Mouse (Mus musculus) spleen, adult 18-20 months (tissue): Measurements from ENCODE around the gene Folr1.

Experiments
- DNase-seq, 2 experiments: peaks; one replicate each; pipeline ENCODE4 v3.0.0; 2022; ENCODE audit warnings: mixed read lengths in 2 of 2

The Folr1 gene

DNA sequence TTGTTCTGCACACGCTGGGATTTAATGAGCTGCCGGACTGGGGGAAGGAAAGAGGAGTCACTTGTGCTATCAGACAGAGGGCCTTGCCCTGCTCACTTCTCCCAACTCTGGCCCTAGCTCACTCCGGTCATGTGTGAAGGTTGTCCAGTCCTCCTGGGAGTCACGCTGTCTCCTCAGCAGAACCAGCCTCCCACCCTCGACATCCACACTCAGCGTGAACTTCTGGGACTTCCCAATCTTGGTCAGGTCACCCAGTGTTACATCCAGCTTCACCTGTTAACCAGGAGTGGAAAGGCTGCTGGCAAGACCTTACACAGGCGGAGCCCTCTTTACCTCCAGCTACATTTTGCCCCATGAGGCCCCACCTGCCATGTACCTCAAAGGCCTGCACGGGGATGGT lies 39.2 kb downstream of the Folr1 start:
- DNase-seq = no peak

GRCm38 (mm10) chr7:101830373-101830772 lies 40.2 kb downstream of the Folr1 start:
- no peak for DNase-seq

DNA sequence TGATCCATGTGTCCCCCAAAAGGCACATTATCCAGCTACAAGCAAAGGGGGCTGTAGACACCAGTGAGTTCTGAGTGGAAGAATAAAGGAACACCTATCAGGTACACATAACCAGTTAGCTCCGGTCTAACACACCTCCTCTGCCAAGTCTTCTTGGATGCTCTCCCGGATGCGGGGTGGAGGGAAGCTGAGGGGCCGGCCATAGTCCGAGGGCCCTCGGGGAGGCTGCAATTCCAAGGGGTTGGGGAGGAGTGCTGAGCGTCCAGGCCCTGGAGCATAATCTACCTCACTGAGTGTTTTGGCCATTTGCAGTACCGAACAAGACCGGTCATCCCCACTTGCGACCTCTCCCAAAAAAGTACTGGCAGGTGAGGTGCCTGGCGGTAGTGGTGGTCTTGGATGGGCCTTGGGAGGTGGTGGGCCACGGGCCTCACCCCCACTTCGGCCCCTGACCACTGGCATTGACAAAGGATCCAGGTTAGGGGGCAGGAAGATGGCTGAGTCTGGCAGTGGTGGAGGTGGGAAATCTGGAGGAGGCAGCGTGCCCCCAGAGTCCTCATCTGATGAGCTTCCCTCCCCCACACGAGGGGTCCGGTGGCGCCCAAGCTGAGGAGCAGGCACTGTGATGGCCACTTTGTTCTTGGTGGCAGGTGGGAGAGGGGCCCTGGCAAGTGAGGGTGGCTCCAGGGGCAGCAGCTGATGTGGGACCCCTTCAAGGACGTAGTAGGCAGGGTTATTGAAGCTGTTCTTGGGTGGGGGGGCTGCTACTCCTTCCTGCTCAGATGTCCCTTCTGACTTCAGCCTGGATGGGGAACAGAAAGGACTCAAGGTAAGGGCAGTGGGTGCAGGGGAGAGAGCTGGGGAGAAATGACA lies 46.6 kb downstream of the Folr1 start:
- DNase-seq = no peak

- no peak for DNase-seq
Measured at GRCm38 (mm10) chr7:101822836-101823757, 47.5 kb downstream of the Folr1 start.

DNA sequence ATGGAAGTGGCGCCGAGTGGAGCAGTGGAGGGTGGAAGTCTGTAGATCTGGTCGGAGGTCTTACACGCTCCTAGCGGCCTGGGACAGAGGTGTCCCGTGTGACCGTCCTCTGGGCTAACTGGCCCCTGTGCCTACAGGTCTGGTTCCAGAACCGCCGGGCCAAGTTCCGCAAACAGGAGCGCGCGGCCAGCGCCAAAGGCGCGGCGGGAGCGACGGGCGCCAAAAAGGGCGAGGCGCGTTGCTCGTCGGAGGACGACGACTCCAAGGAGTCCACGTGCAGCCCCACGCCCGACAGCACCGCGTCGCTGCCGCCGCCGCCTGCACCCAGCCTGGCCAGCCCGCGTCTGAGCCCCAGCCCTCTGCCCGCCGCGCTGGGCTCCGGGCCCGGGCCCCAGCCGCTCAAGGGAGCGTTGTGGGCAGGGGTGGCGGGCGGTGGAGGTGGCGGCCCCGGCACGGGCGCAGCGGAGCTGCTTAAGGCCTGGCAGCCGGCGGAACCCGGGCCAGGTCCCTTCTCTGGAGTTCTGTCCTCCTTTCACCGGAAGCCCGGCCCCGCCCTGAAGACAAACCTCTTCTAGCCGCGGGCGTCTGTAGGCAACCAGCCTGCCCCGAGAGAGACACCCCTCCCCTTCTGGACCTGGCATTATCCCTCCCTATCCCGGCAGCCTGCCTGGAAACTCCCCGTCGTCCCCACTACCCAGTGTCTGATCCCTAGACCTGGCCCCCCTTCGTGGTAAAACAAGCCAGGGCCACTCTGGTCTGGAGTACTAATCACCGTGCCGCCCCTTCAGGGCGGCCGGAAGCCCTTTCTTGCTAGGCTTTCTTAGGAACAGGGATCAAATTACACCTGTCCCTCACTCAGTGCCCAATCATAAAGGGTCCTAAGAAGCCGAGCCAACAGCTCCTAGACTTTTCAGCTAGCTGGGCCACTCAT lies 48.8 kb downstream of the Folr1 start:
- peak in 1 of 2 experiments; percentile 40 for DNase-seq

DNA sequence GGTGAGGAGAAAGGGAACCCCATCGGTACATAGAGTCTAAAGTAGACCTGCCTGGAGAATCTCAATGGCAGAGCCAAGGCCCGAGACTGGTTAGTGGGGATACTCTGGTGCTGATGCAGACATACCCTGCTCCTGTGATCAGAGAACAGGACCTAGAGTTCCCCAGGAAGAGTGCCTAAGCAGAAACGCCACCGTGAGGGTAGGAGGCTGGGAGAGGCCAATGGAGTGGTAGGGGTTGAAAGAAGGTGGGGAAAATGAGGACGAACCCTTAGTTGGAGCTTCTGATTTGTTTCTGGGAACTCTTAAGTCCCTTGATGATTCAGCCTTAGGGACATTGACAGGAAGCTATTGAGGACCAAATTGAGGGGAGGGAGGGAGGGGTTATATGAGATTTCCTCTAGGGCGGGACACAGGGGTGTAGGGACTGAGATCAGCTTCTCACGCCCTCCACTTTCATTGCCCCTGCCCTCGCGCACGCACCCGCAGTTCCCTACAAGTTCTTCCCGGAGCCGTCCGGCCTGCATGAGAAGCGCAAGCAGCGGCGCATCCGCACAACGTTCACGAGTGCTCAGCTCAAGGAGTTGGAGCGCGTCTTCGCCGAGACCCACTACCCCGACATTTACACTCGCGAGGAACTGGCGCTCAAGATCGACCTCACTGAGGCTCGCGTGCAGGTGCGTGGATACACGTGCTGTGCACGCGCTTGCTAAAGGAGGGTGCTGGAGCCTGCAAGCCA lies 50.1 kb downstream of the Folr1 start:
- DNase-seq = no peak

GRCm38 (mm10) chr7:101817861-101818401 lies 52.7 kb downstream of the Folr1 start, which contains the start of gene Phox2a:
Phox2a (plus strand) TSS chr7:101818313.
- no peak for DNase-seq
